Mouse (Mus musculus) embryonic fibroblast, embryonic 13.5 days (primary cell): ENCODE results near the gene Mtcl1.

Source experiments
- CTCF ChIP-seq: IDR thresholded peaks from 2 replicates; pipeline ENCODE4 v1.5.1; 2011; ENCODE audit warnings: mild to moderate bottlenecking, control low read depth, low read length, moderate library complexity, borderline replicate concordance; ENCODE audit not compliant: insufficient read depth
- POLR2A ChIP-seq: IDR thresholded peaks from 2 replicates; pipeline ENCODE4 v1.6.1; 2011; ENCODE audit warnings: low read depth, mild to moderate bottlenecking, control low read depth, low read length, moderate library complexity

- TF ChIP-seq POLR2A (no peak), CTCF (no peak)
Measured at GRCm38 (mm10) chr17:66357171-66358025, 92.2 kb downstream of the Mtcl1 start.
